ENCODE assay signal across 8 mouse cellular contexts in the genomic region with DNA sequence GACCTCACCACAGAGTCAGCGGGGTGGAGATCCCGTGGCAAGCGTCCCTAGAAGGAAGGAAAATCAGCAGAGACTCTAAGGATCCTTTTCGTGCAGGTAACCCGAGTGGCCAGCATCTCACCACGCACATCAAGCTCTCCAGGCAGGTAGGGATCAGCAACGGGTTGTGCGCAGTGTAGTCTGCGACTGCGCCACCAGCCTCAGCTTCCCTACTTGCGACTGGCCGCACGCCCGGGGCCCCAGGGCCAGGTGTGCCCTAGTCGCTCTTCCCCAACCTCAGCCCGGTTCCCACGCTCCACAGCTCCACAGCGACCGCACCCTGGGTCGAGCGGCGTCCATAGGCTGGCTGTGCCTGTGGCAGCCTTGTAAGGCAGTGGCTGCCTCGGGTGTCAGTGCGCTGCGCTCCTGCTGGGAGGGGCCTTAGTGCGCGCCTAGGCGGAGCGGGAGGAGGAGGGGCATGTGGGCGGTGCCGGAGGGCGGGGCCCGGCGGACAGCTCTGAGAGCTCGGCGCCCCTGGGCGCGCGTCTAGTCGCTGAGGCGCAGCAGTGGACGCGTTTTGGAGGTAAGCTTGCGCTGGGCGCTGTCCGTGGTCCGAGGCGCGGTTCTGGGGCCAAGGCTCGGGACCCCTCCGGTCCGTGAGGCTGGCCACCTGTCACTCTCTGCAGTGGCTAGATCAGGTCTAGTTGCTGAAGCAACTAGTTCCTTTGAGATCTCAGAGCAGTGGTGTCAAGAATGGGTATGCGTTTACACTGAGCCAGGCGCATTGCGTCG. TPM values are rescaled to one million over a fixed set of nuclear protein-coding genes. Genes with fewer than 3 reads are reported as not detected.
DNase-seq lines count a peak whose midpoint lies in the region; ATAC-seq and TF ChIP-seq lines count a peak whose summit lies in the region.

TSS of gene Tppp (plus strand) at position 460 of the 771 bp plus-strand sequence.

- H3K36me3 ChIP-seq in CH12.LX (replicated peaks in 1 of 2; ENCODE audit: control insufficient read depth in 1 of 2, insufficient read depth in 1 of 2, low read length in 1 of 2): no peaks in the 10 kb centered on the region
- no peaks in the 10 kb centered on the region for H3K36me3 ChIP-seq in forebrain, embryonic 11.5 days (ENCODE audit: control insufficient read depth, insufficient read depth, low read length)
- no peaks in the 10 kb centered on the region for H3K36me3 ChIP-seq in heart, embryonic 15.5 days
- no peaks in the 10 kb centered on the region for H3K36me3 ChIP-seq in liver, embryonic 12.5 days
- no peaks in the 10 kb centered on the region for H3K36me3 ChIP-seq in splenic B cell, adult 2 months (ENCODE audit: control insufficient read depth, insufficient read depth, low read length, poor library complexity, severe bottlenecking)

- no peaks in the 10 kb centered on the region for H3K79me2 ChIP-seq in CH12.LX (replicated peaks; ENCODE audit: control insufficient read depth, extremely low read depth, insufficient read depth, poor library complexity, severe bottlenecking)

- H3K27me3 ChIP-seq in CH12.LX (replicated peaks): peaks cover 65% of the 10 kb centered on the region
- peaks cover 4% of the 10 kb centered on the region; the same call in 1 of the 2 replicates for H3K27me3 ChIP-seq in forebrain, embryonic 11.5 days (ENCODE audit: control insufficient read depth, insufficient read depth, low read length)
- 0 out of 2 replicates have a peak, but pooled peaks cover 7% of the 10 kb centered on the region for H3K27me3 ChIP-seq in heart, embryonic 15.5 days
- peaks cover 90% of the 10 kb centered on the region for H3K27me3 ChIP-seq in liver, embryonic 12.5 days (replicated peaks)
- H3K27me3 ChIP-seq in splenic B cell, adult 2 months (ENCODE audit: control insufficient read depth, insufficient read depth, low read length, poor library complexity, severe bottlenecking): peaks cover 1% of the 10 kb centered on the region; the same call in 1 of the 2 replicates

- dilution Hi-C loops in CH12.LX (cut with MboI; ENCODE audit: extremely low pct_ligation_motif_present, extremely low pct_unique_long_range_greater_than_20kb, low sequenced_read_pairs): no loop called here

- H3K9me3 ChIP-seq in CH12.LX (replicated peaks; ENCODE audit: low read length): no peaks in the 10 kb centered on the region
- H3K9me3 ChIP-seq in forebrain, embryonic 11.5 days (ENCODE audit: control insufficient read depth, low read length): no peaks in the 10 kb centered on the region
- no peaks in the 10 kb centered on the region for H3K9me3 ChIP-seq in heart, embryonic 15.5 days (replicated peaks)
- no peaks in the 10 kb centered on the region for H3K9me3 ChIP-seq in liver, embryonic 12.5 days (replicated peaks)

- peak within 1 kb of the TSS in 2 of 3 experiments; percentile 43 to 49 for H3K4me3 ChIP-seq in CH12.LX (replicated peaks in 1 of 3; ENCODE audit: low read depth in 2 of 3, low read length in 2 of 3, poor library complexity in 1 of 3)
- peak within 1 kb of the TSS; percentile 50 for H3K4me3 ChIP-seq in forebrain, embryonic 11.5 days (ENCODE audit: low read depth, low read length)
- H3K4me3 ChIP-seq in heart, embryonic 15.5 days: peak within 1 kb of the TSS; percentile 65
- H3K4me3 ChIP-seq in liver, embryonic 12.5 days: peak within 1 kb of the TSS; percentile 57

- TF ChIP-seq EP300 in CH12.LX (IDR thresholded peaks at IDR 0.05; ENCODE audit: low read length): no peak

- no peak within 1 kb of the TSS for H3K27ac ChIP-seq in CH12.LX (ENCODE audit: insufficient read depth, low read depth)
- no peak within 1 kb of the TSS for H3K27ac ChIP-seq in forebrain, embryonic 11.5 days (ENCODE audit: low read depth, low read length)
- peak within 1 kb of the TSS; percentile 57 for H3K27ac ChIP-seq in heart, embryonic 15.5 days
- no peak within 1 kb of the TSS for H3K27ac ChIP-seq in liver, embryonic 12.5 days

- no peak for TF ChIP-seq RAD21 in CH12.LX (IDR thresholded peaks at IDR 0.05; ENCODE audit: low read depth, low read length)

- peak; percentile 93 for ATAC-seq in forebrain, embryonic 11.5 days (replicated peaks; ENCODE audit: low FRiP score)
- ATAC-seq in heart, embryonic 15.5 days (replicated peaks; ENCODE audit: insufficient number of reproducible peaks, insufficient read depth, low FRiP score, low read depth): peak; percentile 96
- ATAC-seq in liver, embryonic 12.5 days: peak; percentile 98

- peak within 1 kb of the TSS; percentile 75 for H3K4me2 ChIP-seq in CH12.LX (ENCODE audit: insufficient read depth, low read depth, poor library complexity, severe bottlenecking)
- H3K4me2 ChIP-seq in forebrain, embryonic 11.5 days (ENCODE audit: low read depth, low read length, severe bottlenecking): peak within 1 kb of the TSS; percentile 97
- H3K4me2 ChIP-seq in heart, embryonic 15.5 days: peak within 1 kb of the TSS; percentile 92
- peak within 1 kb of the TSS; percentile 85 for H3K4me2 ChIP-seq in liver, embryonic 12.5 days

- no peak for TF ChIP-seq POLR2A in CH12.LX (IDR thresholded peaks at IDR 0.05; ENCODE audit: low read depth, low read length)

- WGBS in forebrain, embryonic 11.5 days: under 1% methylated on average over 56 of the region's 56 CpGs
- under 1% methylated on average over 56 of the region's 56 CpGs for WGBS in heart, embryonic 15.5 days
- WGBS in liver, embryonic 12.5 days (ENCODE audit: insufficient replicate concordance): under 1% methylated on average over 56 of the region's 56 CpGs

- H3K9ac ChIP-seq in CH12.LX (ENCODE audit: insufficient read depth, low read depth): no peak within 1 kb of the TSS
- H3K9ac ChIP-seq in forebrain, embryonic 11.5 days (ENCODE audit: low read length): peak within 1 kb of the TSS; percentile 55
- peak within 1 kb of the TSS; percentile 74 for H3K9ac ChIP-seq in heart, embryonic 15.5 days
- H3K9ac ChIP-seq in liver, embryonic 12.5 days: peak within 1 kb of the TSS; percentile 61

- DNase-seq in CH12.LX (ENCODE audit: extremely low read depth): peak; percentile 79
- peak; percentile 87 for DNase-seq in c-Kit-positive CD71-positive TER-119-negative erythroid progenitor cells, embryonic 14.5 days (ENCODE audit: low read depth)
- DNase-seq in forebrain, embryonic 11.5 days (ENCODE audit: low spot score): peak; percentile 89
- DNase-seq in kidney, postnatal 14 days: peak; percentile 94
- DNase-seq in naive thymus-derived CD4-positive, alpha-beta T cell, adult 2 months (ENCODE audit: low read depth): peak; percentile 90
- peak; percentile 83 for DNase-seq in splenic B cell, adult 2 months (ENCODE audit: low read depth, low spot score)

- in situ Hi-C loops in CH12.LX (cut with MboI; ENCODE audit: low pct_ligation_motif_present, low pct_unique_long_range_greater_than_20kb, low sequenced_read_pairs): no loop called here

- H3K4me1 ChIP-seq in CH12.LX (ENCODE audit: control insufficient read depth in 1 of 2, insufficient read depth in 2 of 2): peaks cover 0 to 25% of the 10 kb centered on the region in 2 experiments; a peak in 2 of 4 replicates
- peaks cover 2% of the 10 kb centered on the region; the same call in 1 of the 2 replicates for H3K4me1 ChIP-seq in forebrain, embryonic 11.5 days (replicated peaks; ENCODE audit: control insufficient read depth, insufficient read depth, low read length)
- H3K4me1 ChIP-seq in heart, embryonic 15.5 days (replicated peaks): peaks cover 16% of the 10 kb centered on the region
- H3K4me1 ChIP-seq in liver, embryonic 12.5 days: peaks cover 26% of the 10 kb centered on the region

- no peak for TF ChIP-seq CTCF in CH12.LX (conservative IDR thresholded peaks at IDR 0.05 in 1 of 2, IDR thresholded peaks at IDR 0.05 in 1 of 2; ENCODE audit: low read depth in 2 of 2, low read length in 2 of 2)

TF ChIP-seq in CH12.LX, 34 proteins besides CTCF, POLR2A, EP300 and RAD21:
- TF ChIP-seq MAZ (IDR thresholded peaks at IDR 0.05; ENCODE audit: low read depth, low read length) (peak; percentile 81), TCF12 (IDR thresholded peaks at IDR 0.05; ENCODE audit: low read depth, low read length) (0 out of 2 replicates have a peak, but pooled peaks have one; percentile 23), NRF1 (IDR thresholded peaks at IDR 0.05; ENCODE audit: low read depth, low read length) (peak; percentile 54), IRF4 (IDR thresholded peaks at IDR 0.05; ENCODE audit: low read depth, low read length) (no peak), SIN3A (IDR thresholded peaks at IDR 0.05; ENCODE audit: low read length) (peak; percentile 63), E2F4 (IDR thresholded peaks at IDR 0.05; ENCODE audit: insufficient replicate concordance, low read depth, low read length) (no peak), MXI1 (IDR thresholded peaks at IDR 0.05; ENCODE audit: low read depth, low read length) (no peak), USF1 (IDR thresholded peaks at IDR 0.05; ENCODE audit: low read depth, low read length) (no peak; the same call in 1 of the 2 replicates), BHLHE40 (IDR thresholded peaks at IDR 0.05; ENCODE audit: low read depth, low read length) (0 out of 2 replicates have a peak, but pooled peaks have one; percentile 15), JUND (conservative IDR thresholded peaks at IDR 0.05; ENCODE audit: low read depth, low read length) (no peak)
TF ChIP-seq in CH12.LX: peak in this region for 5.

RNA-seq across cellular contexts. Expression of gene Tppp, which starts in this region (rescaled TPM):
- total RNA-seq in CH12.LX (2012; rRNA removed): 0.04 and 0.08 TPM in 2 replicates
- 0.05 and 0.11 TPM in 2 replicates for total RNA-seq in CH12.LX (2014; rRNA removed)
- not detected in 2 replicates for polyA plus RNA-seq in CH12.LX (2012; ENCODE audit: insufficient read length, low read depth)
- polyA plus RNA-seq in forebrain, embryonic 11.5 days (2014; fragmentation: Nextera tagmentation; extraction: Ambion mirVana): 3.3 and 3.6 TPM in 2 replicates
- polyA plus RNA-seq in heart, embryonic 15.5 days (2015; fragmentation: Nextera tagmentation; extraction: Ambion mirVana): 4.1 and 5.6 TPM in 2 replicates
- polyA plus RNA-seq in liver, embryonic 12.5 days (2016; fragmentation: Nextera tagmentation; extraction: Ambion mirVana): 0.32 and 0.39 TPM in 2 replicates

Comparison
In these comparisons a context has a peak if more than half of its experiments do, and no peak if none do; other contexts are left out.
1. Peak in DNase-seq, H3K4me3 ChIP-seq and H3K4me2 ChIP-seq in CH12.LX; RNA of the gene not detected or under 1 TPM.
2. Peak in ATAC-seq, H3K4me3 ChIP-seq, H3K9ac ChIP-seq and H3K4me2 ChIP-seq in liver, embryonic 12.5 days; RNA of the gene not detected or under 1 TPM.